In genomic region chr7:90476313-90477245, GRCm38 (mm10) we compare ENCODE assay signal across 8 mouse cellular contexts. TPM values are rescaled to one million over a fixed set of nuclear protein-coding genes. Genes with fewer than 3 reads are reported as not detected.
DNase-seq lines count a peak whose midpoint lies in the region; ATAC-seq and TF ChIP-seq lines count a peak whose summit lies in the region.

Gene Dlg2 (plus strand): TSS chr7:90476672.

- no peak for TF ChIP-seq EP300 in lung, postnatal 0 days (IDR thresholded peaks at IDR 0.05)

- no peaks in the 10 kb centered on the region for H3K9me3 ChIP-seq in forebrain, embryonic 12.5 days
- no peaks in the 10 kb centered on the region for H3K9me3 ChIP-seq in lung, postnatal 0 days (ENCODE audit: low read length)

- H3K27ac ChIP-seq in forebrain, embryonic 12.5 days = peak within 1 kb of the TSS; percentile 31
- H3K27ac ChIP-seq in lung, postnatal 0 days (ENCODE audit: low read length) = peak within 1 kb of the TSS; percentile 72
- peak within 1 kb of the TSS; percentile 61 for H3K27ac ChIP-seq in small intestine, adult 2 months (ENCODE audit: insufficient read depth, low read depth, low read length)

- H3K4me2 ChIP-seq in forebrain, embryonic 12.5 days = peak within 1 kb of the TSS; percentile 82
- peak within 1 kb of the TSS; percentile 89 for H3K4me2 ChIP-seq in lung, postnatal 0 days (replicated peaks; ENCODE audit: low read depth, low read length)

- ATAC-seq in forebrain, embryonic 12.5 days (ENCODE audit: low FRiP score) = no peak; the same call in 1 of the 2 replicates
- ATAC-seq in lung, postnatal 0 days = no peak

- TF ChIP-seq CTCF in lung, postnatal 0 days (IDR thresholded peaks at IDR 0.05) = no peak
- no peak for TF ChIP-seq CTCF in small intestine, adult 2 months (IDR thresholded peaks at IDR 0.05; ENCODE audit: extremely low read depth, insufficient read length, insufficient replicate concordance, low read depth, low read length)

- under 1% methylated on average over 32 of the region's 32 CpGs for WGBS in forebrain, embryonic 12.5 days
- under 1% methylated on average over 32 of the region's 32 CpGs for WGBS in lung, postnatal 0 days
- under 1% methylated on average over 32 of the region's 32 CpGs for WGBS in small intestine, adult 2 months

- H3K4me3 ChIP-seq in forebrain, embryonic 12.5 days (replicated peaks) = peak within 1 kb of the TSS; percentile 53
- peak within 1 kb of the TSS; percentile 62 for H3K4me3 ChIP-seq in lung, postnatal 0 days (ENCODE audit: low read depth, low read length)
- peak within 1 kb of the TSS; percentile 80 for H3K4me3 ChIP-seq in small intestine, adult 2 months (ENCODE audit: low read depth, low read length)

- peaks cover 14% of the 10 kb centered on the region for H3K4me1 ChIP-seq in forebrain, embryonic 12.5 days
- H3K4me1 ChIP-seq in lung, postnatal 0 days (ENCODE audit: insufficient read depth, low read depth, low read length) = no peaks in the 10 kb centered on the region; the same call in 1 of the 2 replicates
- no peaks in the 10 kb centered on the region for H3K4me1 ChIP-seq in small intestine, adult 2 months (ENCODE audit: control insufficient read depth, insufficient read depth, insufficient read length, low read length)

- no peak for TF ChIP-seq POLR2A in small intestine, adult 2 months (IDR thresholded peaks at IDR 0.05; ENCODE audit: low read depth, low read length)

- peak within 1 kb of the TSS; percentile 62 for H3K9ac ChIP-seq in forebrain, embryonic 12.5 days
- peak within 1 kb of the TSS; percentile 46 for H3K9ac ChIP-seq in lung, postnatal 0 days (replicated peaks; ENCODE audit: low read depth)

- DNase-seq in layer of hippocampus, adult 11-12 months (ENCODE audit: low spot score) = peak; percentile 48
- DNase-seq in layer of hippocampus, adult 9-10 months (ENCODE audit: low spot score) = no peak
- peak; percentile 26 for DNase-seq in adrenal gland, adult 8-10 months
- peak; percentile 51 to 67 for DNase-seq in layer of hippocampus, adult 18-20 months (ENCODE audit: low spot score in 2 of 2)
- DNase-seq in lung, postnatal 0 days (ENCODE audit: low spot score) = peak; percentile 38
- no peak for DNase-seq in urinary bladder, adult 2 months (ENCODE audit: low spot score)

- H3K36me3 ChIP-seq in forebrain, embryonic 12.5 days (replicated peaks) = no peaks in the 10 kb centered on the region
- H3K36me3 ChIP-seq in lung, postnatal 0 days (ENCODE audit: insufficient read depth, low read length) = no peaks in the 10 kb centered on the region
- H3K36me3 ChIP-seq in small intestine, adult 2 months (ENCODE audit: control insufficient read depth, insufficient read depth, low read length) = no peaks in the 10 kb centered on the region

- H3K27me3 ChIP-seq in forebrain, embryonic 12.5 days = peaks cover 2% of the 10 kb centered on the region; the same call in 1 of the 2 replicates
- H3K27me3 ChIP-seq in lung, postnatal 0 days (replicated peaks; ENCODE audit: insufficient read depth, low read length) = no peaks in the 10 kb centered on the region
- peaks cover 4% of the 10 kb centered on the region; the same call in 1 of the 2 replicates for H3K27me3 ChIP-seq in small intestine, adult 2 months (ENCODE audit: control insufficient read depth, insufficient read depth, low read length)

RNA-seq across cellular contexts. Expression of gene Dlg2, which starts in this region (rescaled TPM):
- 100 to 1,000 TPM; 134 to 175 (median 151) TPM for total RNA-seq in adrenal gland, adult 8-10 months (2022)
- 5.9 and 6.5 TPM in 2 replicates for polyA plus RNA-seq in forebrain, embryonic 12.5 days (2016; fragmentation: Nextera tagmentation; extraction: Ambion mirVana)
- total RNA-seq in layer of hippocampus, adult 18-20 months (2021) = 100 to 1,000 TPM; 224 to 230 TPM
- polyA plus RNA-seq in lung, postnatal 0 days (2015; fragmentation: Nextera tagmentation; extraction: Ambion mirVana) = 0.23 and 0.43 TPM in 2 replicates
- polyA plus RNA-seq in small intestine, adult 2 months (2012; rRNA removed) = 0.38 and 0.56 TPM in 2 replicates
- 2.1 and 2.9 TPM in 2 replicates for polyA plus RNA-seq in urinary bladder, adult 2 months (2012; rRNA removed)

Comparison
In these comparisons a context has a peak if more than half of its experiments do, and no peak if none do; other contexts are left out.
1. DNase-seq: peak in layer of hippocampus, adult 11-12 months (single experiment), adrenal gland, adult 8-10 months (single experiment) and layer of hippocampus, adult 18-20 months (2 of 2); none in layer of hippocampus, adult 9-10 months (single experiment) and urinary bladder, adult 2 months (single experiment).
2. Peak in DNase-seq, H3K4me3 ChIP-seq, H3K27ac ChIP-seq, H3K9ac ChIP-seq and H3K4me2 ChIP-seq in lung, postnatal 0 days; RNA of the gene not detected or under 1 TPM.
3. Peak in every context shown above with its lines, with median percentiles within 50 percentile points of each other: H3K27ac ChIP-seq and H3K4me3 ChIP-seq.